Mouse (Mus musculus): ENCODE results near the gene Ern1.

DNA sequence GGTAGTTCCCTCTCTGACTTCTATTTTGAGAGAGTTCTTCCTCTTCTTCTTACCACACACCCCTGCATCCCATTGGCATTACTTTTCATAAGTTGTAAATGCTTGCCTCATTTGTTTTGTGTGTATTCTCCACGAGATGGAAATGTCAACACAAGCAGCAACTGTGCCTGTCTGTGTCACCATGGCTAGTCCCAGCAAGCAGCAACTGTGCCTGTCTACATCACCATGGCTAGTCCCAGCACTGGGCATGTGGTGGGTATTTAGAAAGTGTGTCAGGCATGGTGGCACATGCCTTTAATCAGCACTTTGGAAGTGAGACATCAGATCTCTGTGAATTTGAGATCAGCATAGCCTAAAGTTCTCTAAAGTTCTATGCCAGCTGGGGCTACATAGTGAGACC lies 133.5 kb downstream of the Ern1 start:
- TF ChIP-seq CTCF (IDR thresholded peaks at IDR 0.05; ENCODE audit: borderline replicate concordance, control insufficient read depth, extremely low read depth, insufficient read depth, low read length, poor library complexity) (no peak), POLR2A (IDR thresholded peaks at IDR 0.05; ENCODE audit: control insufficient read depth, extremely low read depth, insufficient read depth, low read length, poor library complexity) (no peak)

Measured in thymus, adult 2 months (tissue).